Mouse (Mus musculus) hindbrain, embryonic 14.5 days (tissue): ENCODE data around the gene Serpinh1. TPM values are rescaled to one million over a fixed set of nuclear protein-coding genes. Genes with fewer than 3 reads are reported as not detected.
A peak's percentile ranks its signal among the peaks of the same experiment; 100 is the strongest.

Experiments
- ATAC-seq: fragments of 200-750 bp; cut with Nextera tagmentation; 2 replicates; pipeline ENCODE4 v1.8.0; 2017; ENCODE audit warnings: moderate number of reproducible peaks, mild to moderate bottlenecking, moderate TSS enrichment, moderate library complexity; ENCODE audit not compliant: low FRiP score
- DNase-seq: peaks from one replicate; pipeline ENCODE4 v3.0.0-alpha.2; 2015; ENCODE audit warnings: low spot score
- H3K27ac ChIP-seq: fragments of 300-500 bp; sonication (generic); 2 replicates; pipeline ENCODE4 v1.5.1; 2014; ENCODE audit warnings: mild to moderate bottlenecking, moderate library complexity
- H3K27me3 ChIP-seq: fragments of 300-500 bp; sonication (generic); 2 replicates; pipeline ENCODE4 v1.6.1; 2014; ENCODE audit warnings: mild to moderate bottlenecking, low read length, mixed read lengths; ENCODE audit not compliant: control insufficient read depth, insufficient read depth
- H3K36me3 ChIP-seq: fragments of 300-500 bp; sonication (generic); replicated peaks from 2 replicates; pipeline ENCODE4 v1.6.1; 2014; ENCODE audit not compliant: control insufficient read depth, insufficient read depth
- H3K4me1 ChIP-seq: fragments of 300-500 bp; sonication (generic); replicated peaks from 2 replicates; pipeline ENCODE4 v1.6.1; 2014; ENCODE audit warnings: antibody characterized with exemption, low read length, mixed read lengths; ENCODE audit not compliant: control insufficient read depth, insufficient read depth
- H3K4me2 ChIP-seq: fragments of 300-500 bp; sonication (generic); replicated peaks from 2 replicates; pipeline ENCODE4 v1.6.1; 2014; ENCODE audit warnings: mild to moderate bottlenecking, moderate library complexity
- H3K4me3 ChIP-seq: fragments of 300-500 bp; sonication (generic); replicated peaks from 2 replicates; pipeline ENCODE4 v1.5.1; 2014; ENCODE audit warnings: mild to moderate bottlenecking, low read length
- H3K9ac ChIP-seq: fragments of 300-500 bp; sonication (generic); 2 replicates; pipeline ENCODE4 v1.6.1; 2014
- H3K9me3 ChIP-seq: fragments of 300-500 bp; sonication (generic); 2 replicates; pipeline ENCODE4 v1.6.1; 2016; ENCODE audit warnings: low read length; ENCODE audit not compliant: control insufficient read depth
- WGBS: fragments of 180-500 bp; shearing (Covaris S2); extraction: QIAGEN DNeasy Blood & Tissue Kit; methylation state at CpG from one replicate; pipeline ENCODE4 v1.1.7; 2014; 5-methylcytosine and 5-hydroxymethylcytosine counted together
- polyA plus RNA-seq: library from polyadenylated mRNA; unstranded; fragments of >200 nt; fragmentation: Nextera tagmentation; extraction: Ambion mirVana; gene quantifications from 2 replicates; pipeline ENCODE4 v1.2.1, GENCODE M21; 2014

Gene Serpinh1
- polyA plus RNA-seq, 1 experiment from 2014 or later: 128 TPM

GRCm38 (mm10) chr7:99347268-99347667 is 5.8 kb downstream of the Serpinh1 start:
- H3K9ac ChIP-seq: no peak overlapping the region
- H3K4me3 ChIP-seq: no peak overlapping the region
- H3K27ac ChIP-seq: no peak overlapping the region
- no peaks in the 10 kb centered on the region for H3K9me3 ChIP-seq
- H3K27me3 ChIP-seq: no peaks in the 10 kb centered on the region
- peaks cover 29% of the 10 kb centered on the region for H3K36me3 ChIP-seq
- WGBS: 96% methylated on average over 10 of the region's 10 CpGs
- no peak for ATAC-seq
- no peak for DNase-seq
- peaks cover 16% of the 10 kb centered on the region for H3K4me1 ChIP-seq
- no peak overlapping the region for H3K4me2 ChIP-seq

- H3K4me3 ChIP-seq: no peak overlapping the region
- DNase-seq (no peak), ATAC-seq (no peak)
- no peak overlapping the region for H3K9ac ChIP-seq
- peaks cover 26% of the 10 kb centered on the region for H3K36me3 ChIP-seq
- no peak overlapping the region for H3K4me2 ChIP-seq
- no peaks in the 10 kb centered on the region for H3K27me3 ChIP-seq
- no peaks in the 10 kb centered on the region for H3K4me1 ChIP-seq
- no peak overlapping the region for H3K27ac ChIP-seq
- WGBS: 90% methylated on average over 4 of the region's 4 CpGs
- H3K9me3 ChIP-seq: no peaks in the 10 kb centered on the region
Observed at GRCm38 (mm10) chr7:99343577-99343976, 9.5 kb downstream of the Serpinh1 start.

GRCm38 (mm10) chr7:99340736-99341135 is 12.3 kb downstream of the Serpinh1 start:
- Histone ChIP-seq H3K4me1 (no peaks in the 10 kb centered on the region), H3K27me3 (no peaks in the 10 kb centered on the region), H3K36me3 (peaks cover 23% of the 10 kb centered on the region), H3K4me2 (no peak overlapping the region), H3K4me3 (no peak overlapping the region), H3K9ac (no peak overlapping the region), H3K27ac (no peak overlapping the region), H3K9me3 (no peaks in the 10 kb centered on the region)
- WGBS: 80% methylated on average over 8 of the region's 8 CpGs
- DNase-seq (no peak), ATAC-seq (no peak)

GRCm38 (mm10) chr7:99332774-99333480 is 20.1 kb downstream of the Serpinh1 start:
- DNase-seq (peak; percentile 76), ATAC-seq (peak; percentile 64)
- Histone ChIP-seq H3K9me3 (no peaks in the 10 kb centered on the region), H3K4me3 (no peak overlapping the region), H3K36me3 (peaks cover 39% of the 10 kb centered on the region), H3K4me1 (no peaks in the 10 kb centered on the region), H3K27ac (no peak overlapping the region), H3K9ac (no peak overlapping the region), H3K27me3 (no peaks in the 10 kb centered on the region), H3K4me2 (no peak overlapping the region)
- 47% methylated on average over 12 of the region's 12 CpGs for WGBS

GRCm38 (mm10) chr7:99330012-99330411 is 23.0 kb downstream of the Serpinh1 start:
- Histone ChIP-seq H3K36me3 (peaks cover 17% of the 10 kb centered on the region; the same call in 1 of the 2 replicates), H3K9me3 (no peaks in the 10 kb centered on the region), H3K4me3 (no peak overlapping the region), H3K9ac (no peak overlapping the region), H3K27me3 (no peaks in the 10 kb centered on the region), H3K4me1 (peaks cover 2% of the 10 kb centered on the region; the same call in 1 of the 2 replicates), H3K4me2 (no peak overlapping the region), H3K27ac (no peak overlapping the region)
- ATAC-seq (no peak), DNase-seq (no peak)
- 91% methylated on average over 5 of the region's 5 CpGs for WGBS

- 37% methylated on average over 4 of the region's 4 CpGs for WGBS
- DNase-seq: no peak
- H3K4me2 ChIP-seq: no peak overlapping the region
Observed at GRCm38 (mm10) chr7:99328847-99329246, 24.2 kb downstream of the Serpinh1 start.

GRCm38 (mm10) chr7:99326128-99326527 is 26.9 kb downstream of the Serpinh1 start:
- Histone ChIP-seq H3K4me1 (peaks cover 8% of the 10 kb centered on the region), H3K9me3 (no peaks in the 10 kb centered on the region), H3K27ac (no peak overlapping the region), H3K4me2 (no peak overlapping the region), H3K27me3 (no peaks in the 10 kb centered on the region), H3K4me3 (no peak overlapping the region), H3K9ac (no peak overlapping the region), H3K36me3 (peaks cover 30% of the 10 kb centered on the region)
- no peak for ATAC-seq
- DNase-seq: no peak
- 77% methylated on average over 6 of the region's 6 CpGs for WGBS

More at GRCm38 (mm10) chr7:99328847-99329246, 24.2 kb downstream of the Serpinh1 start:
- H3K27me3 ChIP-seq: no peaks in the 10 kb centered on the region
- no peaks in the 10 kb centered on the region for H3K9me3 ChIP-seq
- peaks cover 8% of the 10 kb centered on the region for H3K4me1 ChIP-seq
- no peak overlapping the region for H3K9ac ChIP-seq
- H3K4me3 ChIP-seq: no peak overlapping the region
- peaks cover 16% of the 10 kb centered on the region for H3K36me3 ChIP-seq
- H3K27ac ChIP-seq: no peak overlapping the region
- ATAC-seq: no peak

GRCm38 (mm10) chr7:99324810-99325209 is 28.2 kb downstream of the Serpinh1 start:
- WGBS: 20% methylated on average over 10 of the region's 10 CpGs
- Histone ChIP-seq H3K9me3 (no peaks in the 10 kb centered on the region), H3K4me3 (no peak overlapping the region), H3K9ac (0 out of 2 replicates have a peak overlapping the region, but pooled peaks have one; percentile 9), H3K36me3 (peaks cover 21% of the 10 kb centered on the region), H3K27me3 (no peaks in the 10 kb centered on the region), H3K4me1 (peaks cover 18% of the 10 kb centered on the region), H3K4me2 (no peak overlapping the region), H3K27ac (peak overlapping the region; percentile 72)
- DNase-seq (no peak), ATAC-seq (no peak)

GRCm38 (mm10) chr7:99323321-99323700 is 29.7 kb downstream of the Serpinh1 start:
- ATAC-seq (no peak), DNase-seq (no peak)
- H3K9me3 ChIP-seq: no peaks in the 10 kb centered on the region
- H3K4me1 ChIP-seq: peaks cover 19% of the 10 kb centered on the region
- 93% methylated on average over 9 of the region's 9 CpGs for WGBS
- H3K4me3 ChIP-seq: no peak overlapping the region
- H3K9ac ChIP-seq: no peak overlapping the region
- no peak overlapping the region for H3K4me2 ChIP-seq
- H3K27me3 ChIP-seq: no peaks in the 10 kb centered on the region
- H3K27ac ChIP-seq: no peak overlapping the region
- H3K36me3 ChIP-seq: peaks cover 29% of the 10 kb centered on the region
